Mouse (Mus musculus) stomach, embryonic 15.5 days (tissue): Measurements from ENCODE around the gene Shmt2. TPM values are rescaled to one million over a fixed set of nuclear protein-coding genes. Genes with fewer than 3 reads are reported as not detected.

Experiments used
- ATAC-seq: fragments of 200-750 bp; cut with Nextera tagmentation; 2 replicates; pipeline ENCODE4 v1.8.0; 2017; ENCODE audit warnings: low read depth, moderate number of reproducible peaks, moderate TSS enrichment; ENCODE audit not compliant: insufficient read depth, low FRiP score
- H3K27ac ChIP-seq: fragments of 300-500 bp; sonication (generic); 2 replicates; pipeline ENCODE4 v1.5.1; 2015; ENCODE audit warnings: mild to moderate bottlenecking, inconsistent platforms
- H3K27me3 ChIP-seq: fragments of 300-500 bp; sonication (generic); replicated peaks from 2 replicates; pipeline ENCODE4 v1.6.1; 2015; ENCODE audit warnings: inconsistent platforms
- H3K36me3 ChIP-seq: fragments of 300-500 bp; sonication (generic); 2 replicates; pipeline ENCODE4 v1.6.1; 2015; ENCODE audit warnings: inconsistent platforms
- H3K4me1 ChIP-seq: fragments of 300-500 bp; sonication (generic); 2 replicates; pipeline ENCODE4 v1.6.1; 2015; ENCODE audit warnings: inconsistent platforms
- H3K4me2 ChIP-seq: fragments of 300-500 bp; sonication (generic); 2 replicates; pipeline ENCODE4 v1.6.1; 2015; ENCODE audit warnings: mild to moderate bottlenecking, inconsistent platforms
- H3K4me3 ChIP-seq: fragments of 300-500 bp; sonication (generic); replicated peaks from 2 replicates; pipeline ENCODE4 v1.5.1; 2015; ENCODE audit warnings: inconsistent platforms
- H3K9ac ChIP-seq: fragments of 300-500 bp; sonication (generic); 2 replicates; pipeline ENCODE4 v1.6.1; 2015; ENCODE audit warnings: inconsistent platforms
- H3K9me3 ChIP-seq: fragments of 300-500 bp; sonication (generic); 2 replicates; pipeline ENCODE4 v1.6.1; 2016; ENCODE audit warnings: inconsistent platforms
- WGBS: fragments of 180-500 bp; shearing (Covaris S2); methylation state at CpG from one replicate; pipeline ENCODE4 v1.1.7; 2015; 5-methylcytosine and 5-hydroxymethylcytosine counted together
- polyA plus RNA-seq: library from polyadenylated mRNA; unstranded; fragments of >200 nt; fragmentation: Nextera tagmentation; extraction: Ambion mirVana; gene quantifications from 2 replicates; pipeline ENCODE4 v1.2.1, GENCODE M21; 2015

Shmt2 gene
- polyA plus RNA-seq, 1 experiment from 2014 or later = 142 TPM

GRCm38 (mm10) chr10:127480833-127481813 is 41.1 kb downstream of the Shmt2 start:
- Histone ChIP-seq H3K4me1 (no peaks in the 10 kb centered on the region), H3K9ac (no peak overlapping the region), H3K9me3 (no peaks in the 10 kb centered on the region), H3K36me3 (peaks cover 8% of the 10 kb centered on the region), H3K4me3 (no peak overlapping the region), H3K27me3 (no peaks in the 10 kb centered on the region), H3K27ac (no peak overlapping the region), H3K4me2 (no peak overlapping the region)
- peak; percentile 54; the same call in 1 of the 2 replicates for ATAC-seq
- 68% methylated on average over 19 of the region's 19 CpGs for WGBS

GRCm38 (mm10) chr10:127479131-127479530 is 43.1 kb downstream of the Shmt2 start:
- H3K4me3 ChIP-seq = no peak overlapping the region
- no peak for ATAC-seq

GRCm38 (mm10) chr10:127477301-127477700 is 44.9 kb downstream of the Shmt2 start:
- Histone ChIP-seq H3K27ac (no peak overlapping the region), H3K9ac (no peak overlapping the region), H3K9me3 (no peaks in the 10 kb centered on the region), H3K4me2 (no peak overlapping the region), H3K4me1 (no peaks in the 10 kb centered on the region), H3K27me3 (no peaks in the 10 kb centered on the region), H3K4me3 (no peak overlapping the region), H3K36me3 (peaks cover 11% of the 10 kb centered on the region)
- 89% methylated on average over 7 of the region's 7 CpGs for WGBS
- no peak for ATAC-seq

More at GRCm38 (mm10) chr10:127479131-127479530, 43.1 kb downstream of the Shmt2 start:
- no peaks in the 10 kb centered on the region for H3K9me3 ChIP-seq
- H3K9ac ChIP-seq = no peak overlapping the region
- peaks cover 10% of the 10 kb centered on the region for H3K36me3 ChIP-seq
- H3K4me1 ChIP-seq = no peaks in the 10 kb centered on the region
- H3K27me3 ChIP-seq = no peaks in the 10 kb centered on the region
- H3K4me2 ChIP-seq = no peak overlapping the region
- H3K27ac ChIP-seq = no peak overlapping the region
- WGBS = 97% methylated on average over 4 of the region's 4 CpGs

GRCm38 (mm10) chr10:127476541-127476940 is 45.7 kb downstream of the Shmt2 start:
- H3K27ac ChIP-seq = no peak overlapping the region
- no peak overlapping the region for H3K4me2 ChIP-seq
- WGBS = 83% methylated on average over 3 of the region's 3 CpGs
- H3K4me1 ChIP-seq = peaks cover 3% of the 10 kb centered on the region; the same call in 1 of the 2 replicates
- peaks cover 11% of the 10 kb centered on the region for H3K36me3 ChIP-seq
- H3K9me3 ChIP-seq = no peaks in the 10 kb centered on the region
- H3K9ac ChIP-seq = no peak overlapping the region
- no peaks in the 10 kb centered on the region for H3K27me3 ChIP-seq
- ATAC-seq = no peak
- no peak overlapping the region for H3K4me3 ChIP-seq

GRCm38 (mm10) chr10:127475175-127475574 is 47.1 kb downstream of the Shmt2 start:
- H3K36me3 ChIP-seq = peaks cover 14% of the 10 kb centered on the region
- H3K4me3 ChIP-seq = no peak overlapping the region
- no peaks in the 10 kb centered on the region for H3K9me3 ChIP-seq
- H3K27ac ChIP-seq = no peak overlapping the region
- H3K4me1 ChIP-seq = peaks cover 4% of the 10 kb centered on the region; the same call in 1 of the 2 replicates
- ATAC-seq = no peak
- no peak overlapping the region for H3K9ac ChIP-seq
- no peaks in the 10 kb centered on the region for H3K27me3 ChIP-seq
- no peak overlapping the region for H3K4me2 ChIP-seq
- WGBS = 92% methylated on average over 4 of the region's 4 CpGs

GRCm38 (mm10) chr10:127472722-127473121 is 49.5 kb downstream of the Shmt2 start:
- Histone ChIP-seq H3K9me3 (no peaks in the 10 kb centered on the region), H3K9ac (no peak overlapping the region), H3K36me3 (peaks cover 14% of the 10 kb centered on the region), H3K4me2 (no peak overlapping the region), H3K27me3 (no peaks in the 10 kb centered on the region), H3K27ac (no peak overlapping the region), H3K4me3 (no peak overlapping the region), H3K4me1 (peaks cover 4% of the 10 kb centered on the region; the same call in 1 of the 2 replicates)
- no peak for ATAC-seq
- 84% methylated on average over 9 of the region's 9 CpGs for WGBS

GRCm38 (mm10) chr10:127471281-127471988 is 50.8 kb downstream of the Shmt2 start:
- Histone ChIP-seq H3K27ac (no peak overlapping the region), H3K36me3 (peaks cover 17% of the 10 kb centered on the region), H3K4me1 (peaks cover 4% of the 10 kb centered on the region; the same call in 1 of the 2 replicates), H3K4me3 (no peak overlapping the region), H3K9ac (no peak overlapping the region), H3K4me2 (no peak overlapping the region), H3K9me3 (no peaks in the 10 kb centered on the region), H3K27me3 (no peaks in the 10 kb centered on the region)
- no peak for ATAC-seq
- 56% methylated on average over 15 of the region's 15 CpGs for WGBS

Other genes with a start within 250 kb of the Shmt2 start
- 18.6 and 19.4 TPM in 2 replicates for gene Mbd6, start 233.4 kb downstream of the Shmt2 start, polyA plus RNA-seq
- gene Mars, start 210.7 kb downstream of the Shmt2 start, polyA plus RNA-seq = 109 and 110 TPM in 2 replicates
- 5.6 and 6.3 TPM in 2 replicates for gene Arhgap9, start 200.5 kb downstream of the Shmt2 start, polyA plus RNA-seq
- 9.1 and 10.1 TPM in 2 replicates for gene Gli1, start 180.5 kb downstream of the Shmt2 start, polyA plus RNA-seq
- 0.05 TPM in 1 of 2 replicates, not detected in the other for gene Inhbe, start 168.0 kb downstream of the Shmt2 start, polyA plus RNA-seq
- gene Inhbc, start 152.0 kb downstream of the Shmt2 start, polyA plus RNA-seq = 0.27 TPM in 2 replicates
- 26.5 and 34.1 TPM in 2 replicates for gene R3hdm2, start 142.1 kb downstream of the Shmt2 start, polyA plus RNA-seq
- 0.92 and 1.7 TPM in 2 replicates for gene Stac3, start 20.8 kb downstream of the Shmt2 start, polyA plus RNA-seq
- gene Ndufa4l2, start 7.5 kb downstream of the Shmt2 start, polyA plus RNA-seq = 92.8 and 117 TPM in 2 replicates
- 5.0 and 5.4 TPM in 2 replicates for gene Nxph4, start 12.1 kb upstream of the Shmt2 start, polyA plus RNA-seq
- gene Lrp1, start 98.7 kb upstream of the Shmt2 start, polyA plus RNA-seq = 77.0 and 87.0 TPM in 2 replicates
- 35.0 and 37.1 TPM in 2 replicates for gene Stat6, start 120.5 kb upstream of the Shmt2 start, polyA plus RNA-seq
- gene Nemp1, start 144.5 kb upstream of the Shmt2 start, polyA plus RNA-seq = 7.8 and 8.6 TPM in 2 replicates
- gene Nab2, start 146.1 kb upstream of the Shmt2 start, polyA plus RNA-seq = 10.8 and 13.3 TPM in 2 replicates
- 15.3 and 17.1 TPM in 2 replicates for gene Myo1a, start 182.7 kb upstream of the Shmt2 start, polyA plus RNA-seq
- gene Tac2, start 202.0 kb upstream of the Shmt2 start, polyA plus RNA-seq = 2.7 and 4.4 TPM in 2 replicates
- 2.5 and 3.0 TPM in 2 replicates for gene Zbtb39, start 217.1 kb upstream of the Shmt2 start, polyA plus RNA-seq
- gene Gpr182, start 229.3 kb upstream of the Shmt2 start, polyA plus RNA-seq = 2.4 and 2.9 TPM in 2 replicates
- 0.03 TPM in 1 of 2 replicates, not detected in the other for gene Rdh1, start 237.3 kb upstream of the Shmt2 start, polyA plus RNA-seq
- gene Rdh16f1, start 237.3 kb upstream of the Shmt2 start, polyA plus RNA-seq = not detected in 2 replicates